Comparison of ENCODE assay signal across 8 mouse cellular contexts in the genomic region with DNA sequence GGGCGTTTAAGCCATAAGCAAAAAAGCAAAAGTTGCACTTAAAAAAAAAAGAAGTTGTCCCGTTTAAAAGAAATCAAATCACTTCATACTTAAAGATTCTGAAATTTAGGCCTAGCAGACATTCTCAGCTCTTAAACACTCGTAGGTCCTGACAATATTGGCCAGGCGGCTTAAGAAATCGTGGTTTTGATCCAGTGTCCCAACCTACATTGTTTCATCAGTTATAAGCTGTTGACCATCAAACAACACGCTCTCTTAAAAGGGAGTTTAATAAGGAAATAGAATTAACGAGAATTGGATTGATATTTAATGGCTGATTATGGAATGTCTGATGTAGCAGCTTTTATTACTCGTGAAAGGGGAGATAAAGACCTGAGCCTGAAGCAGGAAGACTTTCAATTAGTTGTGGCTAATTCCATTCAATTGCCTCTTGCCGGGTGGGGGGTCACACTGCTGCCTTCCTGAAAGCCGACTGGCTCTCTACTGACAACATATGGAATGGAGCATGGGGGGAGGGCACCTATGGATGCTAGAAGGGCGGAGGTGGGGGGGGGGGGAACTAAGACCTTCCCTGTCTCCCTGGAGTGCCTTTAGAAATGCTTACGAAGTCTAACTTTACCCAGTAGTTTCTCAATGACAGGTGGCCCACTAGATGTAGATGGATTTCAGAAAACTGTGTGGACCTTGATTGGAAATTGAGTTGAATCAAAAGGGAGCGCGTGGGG. TPM values are rescaled to one million over a fixed set of nuclear protein-coding genes. Genes with fewer than 3 reads are reported as not detected.
A peak's percentile ranks its signal among the peaks of the same experiment; 100 is the strongest.
DNase-seq lines count a peak whose midpoint lies in the region; ATAC-seq lines count a peak whose summit lies in the region.

No protein-coding gene starts in this region.

- ATAC-seq in hindbrain, embryonic 12.5 days (ENCODE audit: low FRiP score): no peak
- ATAC-seq in midbrain, embryonic 13.5 days: no peak
- no peak for ATAC-seq in erythroblast, adult 5-6 weeks (replicated peaks; ENCODE audit: low FRiP score, poor library complexity, severe bottlenecking)

- no peaks in the 10 kb centered on the region for H3K27me3 ChIP-seq in hindbrain, embryonic 12.5 days
- no peaks in the 10 kb centered on the region for H3K27me3 ChIP-seq in midbrain, embryonic 13.5 days

- no peaks in the 10 kb centered on the region for H3K36me3 ChIP-seq in hindbrain, embryonic 12.5 days
- H3K36me3 ChIP-seq in midbrain, embryonic 13.5 days: no peaks in the 10 kb centered on the region

- H3K9ac ChIP-seq in hindbrain, embryonic 12.5 days: peak overlapping the region; percentile 86
- peak overlapping the region; percentile 80 for H3K9ac ChIP-seq in midbrain, embryonic 13.5 days (replicated peaks)

- H3K4me2 ChIP-seq in hindbrain, embryonic 12.5 days (replicated peaks): peak overlapping the region; percentile 94
- H3K4me2 ChIP-seq in midbrain, embryonic 13.5 days (replicated peaks): peak overlapping the region; percentile 96

- peak overlapping the region; percentile 85 for H3K27ac ChIP-seq in hindbrain, embryonic 12.5 days
- H3K27ac ChIP-seq in midbrain, embryonic 13.5 days: peak overlapping the region; percentile 71; the same call in 1 of the 2 replicates

- peak; percentile 41 for DNase-seq in heart, adult 11 months
- no peak for DNase-seq in heart, adult 18-20 months
- peak; percentile 52 for DNase-seq in Muller cell, postnatal 12 days (ENCODE audit: inconsistent ontology term)
- DNase-seq in ovary, postnatal 36 days (ENCODE audit: low spot score): no peak
- no peak for DNase-seq in thymus, postnatal 10 days (ENCODE audit: low spot score in 2 of 2)

- no peaks in the 10 kb centered on the region for H3K9me3 ChIP-seq in hindbrain, embryonic 12.5 days (replicated peaks)
- no peaks in the 10 kb centered on the region for H3K9me3 ChIP-seq in midbrain, embryonic 13.5 days

- H3K4me3 ChIP-seq in hindbrain, embryonic 12.5 days: peak overlapping the region; percentile 85
- H3K4me3 ChIP-seq in midbrain, embryonic 13.5 days (replicated peaks): peak overlapping the region; percentile 78

- WGBS in hindbrain, embryonic 12.5 days: 2% methylated on average over 14 of the region's 14 CpGs
- 3% methylated on average over 14 of the region's 14 CpGs for WGBS in midbrain, embryonic 13.5 days

- H3K4me1 ChIP-seq in hindbrain, embryonic 12.5 days: peaks cover 27% of the 10 kb centered on the region
- peaks cover 46% of the 10 kb centered on the region for H3K4me1 ChIP-seq in midbrain, embryonic 13.5 days (replicated peaks)

RNA-seq across cellular contexts. Expression of gene Lrig3, which starts 1.6 kb away (rescaled TPM):
- 1 to 10 TPM; 1.5 to 2.7 TPM for total RNA-seq in heart, adult 18-20 months (2021)
- polyA plus RNA-seq in hindbrain, embryonic 12.5 days (2016; fragmentation: Nextera tagmentation; extraction: Ambion mirVana): 24.3 and 28.1 TPM in 2 replicates
- 3.6 and 4.0 TPM in 2 replicates for polyA plus RNA-seq in midbrain, embryonic 13.5 days (2015; fragmentation: Nextera tagmentation; extraction: Ambion mirVana)
- not detected in 2 replicates for total RNA-seq in erythroblast, adult 5-6 weeks (2015; ENCODE audit: low replicate concordance)
- total RNA-seq in erythroblast, adult 5-6 weeks (2017; ENCODE audit: low replicate concordance): 0.26 and 0.28 TPM in 2 replicates

Comparison
In these comparisons a context has a peak if more than half of its experiments do, and no peak if none do; other contexts are left out.
1. DNase-seq: peak in heart, adult 11 months (single experiment) and Muller cell, postnatal 12 days (single experiment); none in heart, adult 18-20 months (0 of 2), ovary, postnatal 36 days (single experiment) and thymus, postnatal 10 days (0 of 2).